Mouse (Mus musculus): ENCODE measurements at regions not wholly inside any gene's neighbourhood (a gene's known extent, or its start where the extent isn't known, plus 50 kb on each side); places are given as distances from the start of the nearest gene placed in this dataset.
"Not testable (repeated sequence)": the region's sequence is repeated elsewhere in the genome, so short reads cannot be mapped to it uniquely, and the experiment has no call there.

DNA sequence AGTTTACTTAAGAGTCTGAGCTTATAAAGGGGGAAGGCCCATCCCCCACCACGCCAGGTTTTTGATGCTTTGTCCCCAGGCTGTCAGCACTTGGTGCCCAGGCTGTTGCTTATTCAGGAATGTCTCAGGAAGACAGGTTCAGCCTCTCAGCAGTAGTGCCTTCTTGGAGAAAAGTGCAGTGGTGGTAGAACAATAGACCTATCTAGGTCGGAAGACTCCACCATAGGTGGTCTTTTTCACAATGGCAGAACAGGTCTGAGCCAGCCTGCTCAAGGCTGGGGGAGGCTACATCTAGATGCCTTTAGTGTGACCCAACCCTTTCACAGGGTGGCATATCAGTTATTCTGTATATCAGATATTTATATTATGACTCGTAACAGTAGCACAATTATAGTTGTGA lies 171.9 kb upstream of the Pum3 start:
- Histone ChIP-seq H3K27ac (replicated peaks) (no peak overlapping the region), H3K9me3 (no peaks in the 10 kb centered on the region), H3K9ac (replicated peaks) (no peak overlapping the region), H3K36me3 (no peaks in the 10 kb centered on the region), H3K4me3 (no peak overlapping the region), H3K27me3 (no peaks in the 10 kb centered on the region), H3K4me1 (peaks cover 20% of the 10 kb centered on the region), H3K4me2 (replicated peaks) (no peak overlapping the region)
- 77% methylated on average over 3 of the region's 3 CpGs for WGBS
- ATAC-seq (replicated peaks), result no peak

DNA sequence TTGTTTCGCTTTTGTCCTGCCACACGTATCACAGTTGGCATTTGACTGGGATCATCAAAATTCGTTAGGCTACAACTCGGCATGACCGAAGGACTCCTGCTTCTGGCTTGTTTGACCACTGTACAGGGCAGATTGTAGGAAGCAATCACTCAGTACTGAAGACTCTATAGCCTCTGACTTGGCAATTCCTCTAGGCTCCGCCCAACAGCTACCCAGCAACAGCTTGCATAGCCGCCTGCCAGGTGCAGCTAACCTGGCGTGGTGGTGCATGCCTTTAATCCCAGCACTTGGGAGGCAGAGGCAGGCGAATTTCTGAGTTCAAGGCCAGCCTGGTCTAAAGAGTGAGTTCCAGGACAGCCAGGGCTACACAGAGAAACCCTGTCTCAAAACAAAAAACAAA lies 170.8 kb upstream of the Pum3 start:
- 79% methylated on average over 9 of the region's 9 CpGs for WGBS
- Histone ChIP-seq H3K4me1 (peaks cover 20% of the 10 kb centered on the region), H3K27ac (replicated peaks) (peak overlapping the region; percentile 62)
- not testable (repeated sequence) for H3K4me2 ChIP-seq (replicated peaks); H3K9me3 ChIP-seq; H3K27me3 ChIP-seq; H3K4me3 ChIP-seq; H3K9ac ChIP-seq (replicated peaks); H3K36me3 ChIP-seq
- 0 out of 2 replicates have a peak, but pooled peaks have one; percentile 7 for ATAC-seq (replicated peaks)

DNA sequence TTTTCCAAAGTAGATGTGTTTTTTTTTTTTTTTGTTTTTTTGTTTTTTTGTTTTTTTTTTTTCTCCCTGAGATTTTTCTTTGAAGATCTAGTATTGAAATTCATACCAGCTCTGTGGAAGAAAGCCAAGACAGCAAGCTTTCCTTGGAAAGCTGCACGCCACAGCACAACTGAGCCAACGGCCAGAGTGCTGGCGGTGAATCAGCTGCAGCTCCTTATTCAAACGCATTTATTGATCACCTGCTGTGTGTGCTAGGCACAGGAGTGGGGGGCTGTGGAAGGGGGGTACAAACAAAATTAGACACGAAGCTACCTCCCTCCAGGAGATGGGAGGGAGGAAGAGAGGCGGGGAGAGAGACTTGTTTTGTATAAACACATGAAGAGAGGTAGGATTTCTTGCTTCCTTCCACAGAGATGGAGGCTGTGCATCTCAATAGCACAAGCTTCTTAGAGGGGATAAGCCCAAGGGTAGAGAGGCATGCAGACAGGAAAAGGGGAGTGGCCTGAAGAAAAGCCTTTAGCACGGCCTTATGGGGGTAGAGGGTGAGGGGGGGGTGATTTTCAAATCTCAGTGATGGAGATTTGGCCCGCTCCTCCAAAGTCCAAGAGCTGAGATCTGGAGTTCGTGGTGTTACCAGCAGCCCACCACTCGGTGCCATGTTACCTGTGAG lies 170.1 kb upstream of the Pum3 start:
- Histone ChIP-seq H3K4me1 (peaks cover 20% of the 10 kb centered on the region), H3K36me3 (no peaks in the 10 kb centered on the region), H3K9ac (replicated peaks) (no peak overlapping the region), H3K4me3 (no peak overlapping the region), H3K27me3 (no peaks in the 10 kb centered on the region), H3K27ac (replicated peaks) (peak overlapping the region; percentile 62), H3K9me3 (no peaks in the 10 kb centered on the region), H3K4me2 (replicated peaks) (peak overlapping the region; percentile 31)
- peak; percentile 74 for ATAC-seq (replicated peaks)
- WGBS, result 21% methylated on average over 10 of the region's 10 CpGs

DNA sequence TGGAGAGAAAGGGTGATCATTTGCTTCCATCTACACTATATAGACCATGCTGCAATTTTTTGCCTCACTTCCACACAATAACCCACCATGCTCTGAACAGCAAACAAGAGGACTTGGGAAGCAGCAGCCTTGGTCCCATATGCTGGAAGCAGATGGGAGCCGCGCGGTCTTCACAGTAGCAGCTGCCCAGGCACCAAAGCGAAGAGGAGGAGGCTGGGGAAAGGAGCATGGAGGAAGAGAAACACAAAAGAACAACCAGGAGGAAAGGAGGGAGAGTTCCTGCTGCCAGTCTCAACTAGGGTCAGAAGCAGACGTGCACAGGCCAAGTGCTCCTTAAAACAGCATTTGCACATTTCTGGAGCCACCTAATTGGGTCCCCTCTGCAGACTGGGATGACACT lies 168.7 kb upstream of the Pum3 start:
- H3K4me2 ChIP-seq (replicated peaks), result no peak overlapping the region
- peaks cover 17% of the 10 kb centered on the region for H3K4me1 ChIP-seq
- 76% methylated on average over 5 of the region's 5 CpGs for WGBS
- H3K9ac ChIP-seq (replicated peaks), result no peak overlapping the region
- H3K9me3 ChIP-seq, result no peaks in the 10 kb centered on the region
- H3K27ac ChIP-seq (replicated peaks), result peak overlapping the region; percentile 3; the same call in 1 of the 2 replicates
- ATAC-seq (replicated peaks), result 0 out of 2 replicates have a peak, but pooled peaks have one; percentile 42
- H3K27me3 ChIP-seq, result no peaks in the 10 kb centered on the region
- no peaks in the 10 kb centered on the region for H3K36me3 ChIP-seq
- H3K4me3 ChIP-seq, result no peak overlapping the region

DNA sequence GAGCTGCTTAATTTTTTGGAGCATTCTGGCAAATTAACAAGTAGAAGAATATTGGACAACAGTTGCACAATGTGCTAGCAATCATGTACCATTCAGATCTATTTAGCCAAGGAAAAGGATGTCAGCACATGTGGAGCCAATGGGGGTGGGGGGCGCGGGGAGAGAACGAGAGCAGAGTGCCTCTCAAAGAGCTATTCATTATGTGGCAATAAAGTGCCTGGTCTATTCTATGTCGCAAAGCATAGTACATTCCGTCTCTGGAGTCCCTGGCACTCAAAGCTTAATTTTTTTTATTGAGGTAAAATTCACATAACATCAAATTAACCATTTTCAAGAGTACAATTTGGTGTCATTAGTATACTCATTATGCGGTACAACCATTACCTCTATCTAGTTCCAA lies 155.9 kb upstream of the Pum3 start:
- no peaks in the 10 kb centered on the region for H3K27me3 ChIP-seq
- no peaks in the 10 kb centered on the region for H3K9me3 ChIP-seq
- H3K9ac ChIP-seq (replicated peaks), result no peak overlapping the region
- peaks cover 24% of the 10 kb centered on the region for H3K4me1 ChIP-seq
- H3K36me3 ChIP-seq, result no peaks in the 10 kb centered on the region
- ATAC-seq (replicated peaks), result no peak
- no peak overlapping the region for H3K4me2 ChIP-seq (replicated peaks)
- 43% methylated on average over 6 of the region's 6 CpGs for WGBS
- no peak overlapping the region for H3K4me3 ChIP-seq
- H3K27ac ChIP-seq (replicated peaks), result no peak overlapping the region

DNA sequence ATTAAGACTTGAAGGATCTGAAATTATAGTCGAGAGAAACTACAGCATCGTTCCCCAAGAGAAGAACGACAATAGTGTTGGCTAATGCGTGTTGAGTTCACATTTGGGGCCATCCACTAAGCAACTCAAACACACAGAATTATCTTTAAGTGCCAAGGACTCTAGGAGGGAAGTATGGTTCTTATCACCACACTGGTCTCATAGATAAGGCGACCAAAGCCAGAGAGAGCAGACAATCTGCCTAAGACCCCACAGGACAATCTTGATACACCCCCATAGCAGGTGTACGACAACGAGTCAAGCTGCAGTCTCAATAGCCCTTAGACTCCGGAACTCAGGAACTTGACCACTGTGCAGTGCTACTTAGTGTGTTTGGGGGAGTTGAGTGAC lies 152.5 kb upstream of the Pum3 start:
- no peak overlapping the region for H3K9ac ChIP-seq (replicated peaks)

DNA sequence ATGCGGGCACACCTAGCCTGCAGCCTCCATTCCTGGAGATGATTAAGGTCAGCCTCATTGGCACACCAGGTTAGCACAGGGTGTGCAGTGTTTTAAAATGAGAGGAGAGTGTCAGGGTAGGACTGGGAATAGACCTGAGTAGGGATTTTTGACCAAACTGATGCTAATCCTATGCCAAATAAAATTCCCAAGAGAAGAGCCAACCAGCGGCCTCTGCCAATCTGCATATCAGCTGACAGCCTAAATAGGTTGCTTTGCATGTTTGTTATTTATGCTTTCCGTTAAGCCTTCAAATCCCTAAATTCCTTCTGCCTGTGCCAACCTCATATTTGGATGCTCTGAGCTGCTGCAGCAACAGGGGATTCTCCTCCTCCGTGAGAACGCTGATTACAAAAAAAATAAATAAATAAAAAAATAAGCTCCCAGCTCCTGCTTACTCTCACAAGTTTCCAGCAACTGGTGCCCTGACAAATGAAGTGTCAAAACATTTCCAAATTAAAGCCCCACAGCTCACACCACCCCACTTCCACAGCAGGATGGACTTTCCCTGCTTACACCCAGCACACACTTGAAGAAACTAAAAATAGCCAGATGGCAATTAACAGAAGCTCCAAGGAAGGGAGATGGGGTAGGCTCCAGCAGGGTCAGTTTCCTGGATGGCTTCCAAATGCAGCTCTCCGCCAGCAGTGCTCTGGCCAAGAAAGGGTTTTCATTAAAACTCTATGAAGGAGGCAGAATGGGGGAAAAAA lies 151.9 kb upstream of the Pum3 start:
- peak overlapping the region; percentile 24 for H3K27ac ChIP-seq (replicated peaks)
- H3K4me2 ChIP-seq (replicated peaks), result peak overlapping the region; percentile 6; the same call in 1 of the 2 replicates
- H3K4me3 ChIP-seq, result no peak overlapping the region
- H3K27me3 ChIP-seq, result no peaks in the 10 kb centered on the region
- 6% methylated on average over 6 of the region's 6 CpGs for WGBS
- H3K9me3 ChIP-seq, result no peaks in the 10 kb centered on the region
- no peak overlapping the region for H3K9ac ChIP-seq (replicated peaks)
- peak; percentile 94 for ATAC-seq (replicated peaks)
- no peaks in the 10 kb centered on the region for H3K36me3 ChIP-seq
- peaks cover 26% of the 10 kb centered on the region for H3K4me1 ChIP-seq

More for the DNA sequence above, 152.5 kb upstream of the Pum3 start:
- ATAC-seq (replicated peaks), result peak; percentile 13; the same call in 1 of the 2 replicates
- H3K4me2 ChIP-seq (replicated peaks), result peak overlapping the region; percentile 6; the same call in 1 of the 2 replicates
- H3K36me3 ChIP-seq, result no peaks in the 10 kb centered on the region
- H3K4me3 ChIP-seq, result no peak overlapping the region
- H3K27me3 ChIP-seq, result no peaks in the 10 kb centered on the region
- WGBS, result 50% methylated on average over 8 of the region's 8 CpGs
- 0 out of 2 replicates have a peak overlapping the region, but pooled peaks have one; percentile 24 for H3K27ac ChIP-seq (replicated peaks)
- peaks cover 26% of the 10 kb centered on the region for H3K4me1 ChIP-seq
- no peaks in the 10 kb centered on the region for H3K9me3 ChIP-seq

DNA sequence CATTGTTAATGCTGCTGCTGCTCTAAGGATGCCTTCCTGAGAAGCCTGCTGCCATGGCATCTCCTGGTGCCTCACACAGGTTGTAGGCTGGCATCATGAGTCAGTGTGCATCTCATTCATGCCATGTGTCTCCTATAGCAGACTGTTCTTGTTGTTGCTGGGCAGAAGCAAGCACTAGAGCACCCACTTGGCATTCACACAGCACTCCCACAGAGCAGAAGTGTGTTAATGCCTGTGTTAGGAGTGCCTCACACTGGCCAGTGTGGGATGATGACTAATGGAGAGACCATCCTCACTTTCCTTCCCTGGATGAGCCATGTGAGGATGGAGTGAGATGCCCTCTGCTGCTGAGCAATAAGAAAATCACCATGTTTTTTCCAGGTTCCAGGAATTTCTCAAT lies 146.9 kb upstream of the Pum3 start:
- H3K4me1 ChIP-seq, result peaks cover 11% of the 10 kb centered on the region
- no peak overlapping the region for H3K27ac ChIP-seq (replicated peaks)
- no peak overlapping the region for H3K4me3 ChIP-seq
- no peak overlapping the region for H3K4me2 ChIP-seq (replicated peaks)
- H3K9me3 ChIP-seq, result no peaks in the 10 kb centered on the region
- H3K9ac ChIP-seq (replicated peaks), result no peak overlapping the region
- no peak for ATAC-seq (replicated peaks)
- no peaks in the 10 kb centered on the region for H3K27me3 ChIP-seq
- no peaks in the 10 kb centered on the region for H3K36me3 ChIP-seq

DNA sequence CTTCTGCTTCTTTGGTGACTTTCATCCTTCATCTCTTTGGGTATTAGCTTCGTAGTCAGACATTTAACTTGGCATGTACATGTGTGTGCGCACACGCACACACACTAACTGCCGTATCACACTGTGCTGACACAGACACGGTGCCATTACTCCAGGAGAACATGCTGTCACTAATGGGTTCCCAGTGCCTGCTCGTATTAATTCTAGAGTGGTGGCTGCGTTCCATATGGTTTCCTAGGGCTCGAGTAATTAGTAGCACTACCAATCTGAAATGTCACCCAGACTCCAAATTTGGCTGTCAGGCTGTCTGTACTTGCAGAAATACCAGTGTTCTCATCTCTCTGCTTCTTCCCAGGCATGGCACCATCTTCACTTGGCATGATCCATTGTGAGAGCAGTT lies 137.3 kb upstream of the Pum3 start:
- H3K4me3 ChIP-seq, result no peak overlapping the region
- H3K9me3 ChIP-seq, result no peaks in the 10 kb centered on the region
- ATAC-seq (replicated peaks), result no peak
- no peaks in the 10 kb centered on the region for H3K36me3 ChIP-seq
- WGBS, result 70% methylated on average over 8 of the region's 8 CpGs
- H3K27ac ChIP-seq (replicated peaks), result no peak overlapping the region
- no peaks in the 10 kb centered on the region for H3K27me3 ChIP-seq
- H3K4me2 ChIP-seq (replicated peaks), result no peak overlapping the region
- H3K9ac ChIP-seq (replicated peaks), result no peak overlapping the region
- no peaks in the 10 kb centered on the region for H3K4me1 ChIP-seq

DNA sequence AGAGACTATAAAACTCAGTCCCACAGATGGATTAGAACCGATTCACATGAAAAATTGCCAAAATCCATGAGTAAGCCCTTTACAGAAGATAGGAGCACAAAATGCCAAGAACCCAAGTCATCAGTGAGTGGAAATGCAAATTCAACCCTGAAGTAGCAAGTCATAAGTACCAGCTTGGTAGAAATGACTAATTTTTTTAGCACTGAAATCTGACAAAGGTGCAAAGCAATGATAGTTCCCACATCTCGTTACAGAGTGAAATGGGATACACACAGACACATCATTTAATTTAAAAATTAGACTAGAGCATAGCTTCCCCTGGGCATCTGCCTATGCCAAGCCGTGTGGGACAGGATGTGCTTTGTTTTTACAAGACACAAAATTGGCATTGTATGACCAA lies 136.4 kb upstream of the Pum3 start:
- no peaks in the 10 kb centered on the region for H3K36me3 ChIP-seq
- whole genome bisulfite sequencing, result 78% methylated on average over 3 of the region's 3 CpGs
- no peak overlapping the region for H3K4me2 ChIP-seq (replicated peaks)
- H3K9ac ChIP-seq (replicated peaks), result no peak overlapping the region
- H3K27me3 ChIP-seq, result no peaks in the 10 kb centered on the region
- no peak overlapping the region for H3K4me3 ChIP-seq
- H3K27ac ChIP-seq (replicated peaks), result no peak overlapping the region
- H3K9me3 ChIP-seq, result no peaks in the 10 kb centered on the region
- no peaks in the 10 kb centered on the region for H3K4me1 ChIP-seq
- no peak for ATAC-seq (replicated peaks)

DNA sequence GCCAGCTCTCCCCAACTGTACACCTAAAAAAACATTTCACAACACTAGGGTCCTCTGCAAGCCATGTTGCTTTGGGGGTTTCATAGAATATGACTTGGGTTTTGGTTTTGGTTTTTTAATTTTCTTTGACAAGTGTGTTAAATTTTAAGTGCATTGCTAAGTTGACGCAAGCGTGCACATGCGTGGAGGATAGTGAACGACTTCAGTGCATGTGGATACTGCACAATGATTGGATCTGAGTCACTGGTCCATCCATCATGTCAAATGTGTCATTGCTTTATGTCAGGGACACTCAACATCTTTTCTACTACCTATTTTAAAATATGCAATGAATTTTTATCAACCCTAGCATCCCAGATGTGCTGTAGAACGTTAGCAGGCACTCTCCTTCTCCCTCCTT lies 134.5 kb upstream of the Pum3 start:
- Histone ChIP-seq H3K36me3 (no peaks in the 10 kb centered on the region), H3K4me2 (replicated peaks) (no peak overlapping the region), H3K4me3 (no peak overlapping the region), H3K27ac (replicated peaks) (no peak overlapping the region), H3K27me3 (no peaks in the 10 kb centered on the region), H3K9me3 (no peaks in the 10 kb centered on the region), H3K4me1 (no peaks in the 10 kb centered on the region), H3K9ac (replicated peaks) (no peak overlapping the region)
- ATAC-seq (replicated peaks), result no peak
- 78% methylated on average over 5 of the region's 5 CpGs for WGBS

DNA sequence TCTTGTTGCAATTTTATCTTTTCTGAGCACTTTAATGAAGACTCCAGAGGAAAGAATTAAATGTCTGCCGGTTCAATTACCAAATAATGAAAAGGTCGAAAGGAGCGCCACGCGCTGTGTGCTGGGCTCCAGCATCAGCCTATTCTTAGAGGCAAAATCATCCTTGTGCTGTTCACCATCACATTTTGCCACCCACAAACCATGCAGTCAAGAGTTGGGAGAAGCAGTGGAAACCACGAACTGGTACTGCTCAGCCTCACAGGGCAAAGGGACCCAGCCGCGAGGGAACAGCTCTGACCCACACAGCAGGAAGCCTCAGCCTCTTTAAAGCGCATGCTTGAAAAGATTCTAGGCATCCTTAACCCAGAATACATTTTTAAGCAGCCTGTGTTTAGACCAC lies 134.0 kb upstream of the Pum3 start:
- H3K36me3 ChIP-seq, result no peaks in the 10 kb centered on the region
- no peak overlapping the region for H3K9ac ChIP-seq (replicated peaks)
- H3K4me3 ChIP-seq, result no peak overlapping the region
- H3K27ac ChIP-seq (replicated peaks), result no peak overlapping the region
- H3K27me3 ChIP-seq, result no peaks in the 10 kb centered on the region
- H3K9me3 ChIP-seq, result no peaks in the 10 kb centered on the region
- no peaks in the 10 kb centered on the region for H3K4me1 ChIP-seq
- H3K4me2 ChIP-seq (replicated peaks), result no peak overlapping the region
- WGBS, result 46% methylated on average over 9 of the region's 9 CpGs
- no peak for ATAC-seq (replicated peaks)

All from forebrain, embryonic 15.5 days (tissue).